Mouse (Mus musculus) liver, embryonic 11.5 days (tissue): Measurements from ENCODE around the gene St6galnac3. TPM values are rescaled to one million over a fixed set of nuclear protein-coding genes. Genes with fewer than 3 reads are reported as not detected.
A peak's percentile ranks its signal among the peaks of the same experiment; 100 is the strongest.

ENCODE experiments used
- ATAC-seq: fragments of 200-750 bp; cut with Nextera tagmentation; replicated peaks from 2 replicates; pipeline ENCODE4 v1.8.0; 2017; ENCODE audit warnings: moderate number of reproducible peaks, mild to moderate bottlenecking, moderate TSS enrichment, moderate library complexity; ENCODE audit not compliant: low FRiP score
- DNase-seq: peaks from one replicate; pipeline ENCODE4 v3.0.0-alpha.2; 2017; ENCODE audit warnings: low spot score
- H3K27ac ChIP-seq: fragments of 300-500 bp; sonication (generic); 2 replicates; pipeline ENCODE4 v1.5.1; 2014; ENCODE audit warnings: mild to moderate bottlenecking, low read depth, low read length, control low read depth
- H3K27me3 ChIP-seq: fragments of 300-500 bp; sonication (generic); replicated peaks from 2 replicates; pipeline ENCODE4 v1.6.1; 2014; ENCODE audit warnings: low read length, mixed read lengths; ENCODE audit not compliant: control insufficient read depth, insufficient read depth
- H3K36me3 ChIP-seq: fragments of 300-500 bp; sonication (generic); 2 replicates; pipeline ENCODE4 v1.6.1; 2014; ENCODE audit warnings: mild to moderate bottlenecking, low read length, moderate library complexity, mixed read lengths; ENCODE audit not compliant: control insufficient read depth, insufficient read depth
- H3K4me1 ChIP-seq: fragments of 300-500 bp; sonication (generic); replicated peaks from 2 replicates; pipeline ENCODE4 v1.6.1; 2014; ENCODE audit warnings: low read length, mixed read lengths; ENCODE audit not compliant: control insufficient read depth, insufficient read depth
- H3K4me2 ChIP-seq: fragments of 300-500 bp; sonication (generic); 2 replicates; pipeline ENCODE4 v1.6.1; 2014; ENCODE audit warnings: mild to moderate bottlenecking, control low read depth, moderate library complexity
- H3K4me3 ChIP-seq: fragments of 300-500 bp; sonication (generic); 2 replicates; pipeline ENCODE4 v1.5.1; 2014; ENCODE audit warnings: low read depth, low read length, control low read depth
- H3K9ac ChIP-seq: fragments of 300-500 bp; sonication (generic); 2 replicates; pipeline ENCODE4 v1.6.1; 2014; ENCODE audit warnings: low read depth, low read length, control low read depth
- H3K9me3 ChIP-seq: fragments of 300-500 bp; sonication (generic); 2 replicates; pipeline ENCODE4 v1.6.1; 2016; ENCODE audit warnings: low read length, inconsistent platforms, mixed read lengths; ENCODE audit not compliant: control insufficient read depth
- WGBS: fragments of 180-500 bp; shearing (Covaris S2); extraction: QIAGEN DNeasy Blood & Tissue Kit; methylation state at CpG from one replicate; pipeline ENCODE4 v1.1.7; 2014; 5-methylcytosine and 5-hydroxymethylcytosine counted together
- polyA plus RNA-seq: library from polyadenylated mRNA; unstranded; fragments of >200 nt; fragmentation: Nextera tagmentation; extraction: Ambion mirVana; gene quantifications from 2 replicates; pipeline ENCODE4 v1.2.1, GENCODE M21; 2014

Gene St6galnac3
- polyA plus RNA-seq, 1 experiment from 2014 or later, result 27.2 TPM

GRCm38 (mm10) chr3:153728577-153728976 lies 3.6 kb upstream of the St6galnac3 start:
- 0 out of 2 replicates have a peak, but pooled peaks cover 2% of the 10 kb centered on the region for H3K27me3 ChIP-seq
- no peaks in the 10 kb centered on the region for H3K9me3 ChIP-seq
- no peak for DNase-seq
- no peak overlapping the region for H3K27ac ChIP-seq
- H3K4me1 ChIP-seq, result peaks cover 15% of the 10 kb centered on the region
- ATAC-seq, result no peak
- no peak overlapping the region for H3K4me2 ChIP-seq
- no peak overlapping the region for H3K9ac ChIP-seq
- no peak overlapping the region for H3K4me3 ChIP-seq
- no peaks in the 10 kb centered on the region for H3K36me3 ChIP-seq

GRCm38 (mm10) chr3:153723467-153724079 lies 1.4 kb downstream of the St6galnac3 start:
- Histone ChIP-seq H3K9ac (peak overlapping the region; percentile 83), H3K27me3 (0 out of 2 replicates have a peak, but pooled peaks cover 2% of the 10 kb centered on the region), H3K4me3 (peak overlapping the region; percentile 84), H3K4me1 (peaks cover 45% of the 10 kb centered on the region), H3K9me3 (no peaks in the 10 kb centered on the region), H3K4me2 (peak overlapping the region; percentile 90), H3K27ac (no peak overlapping the region), H3K36me3 (no peaks in the 10 kb centered on the region)
- 64% methylated on average over 9 of the region's 9 CpGs for WGBS
- ATAC-seq (no peak), DNase-seq (no peak)

GRCm38 (mm10) chr3:153721525-153721924 lies 3.4 kb downstream of the St6galnac3 start:
- no peak for DNase-seq
- Histone ChIP-seq H3K4me3 (no peak overlapping the region), H3K4me2 (peak overlapping the region; percentile 90), H3K27me3 (0 out of 2 replicates have a peak, but pooled peaks cover 2% of the 10 kb centered on the region), H3K4me1 (peaks cover 62% of the 10 kb centered on the region), H3K9ac (no peak overlapping the region; the same call in 1 of the 2 replicates), H3K9me3 (no peaks in the 10 kb centered on the region), H3K36me3 (no peaks in the 10 kb centered on the region), H3K27ac (peak overlapping the region; percentile 0; the same call in 1 of the 2 replicates)
- 50% methylated on average over 16 of the region's 16 CpGs for WGBS
- ATAC-seq, result no peak

- H3K4me1 ChIP-seq, result peaks cover 64% of the 10 kb centered on the region
- DNase-seq (no peak), ATAC-seq (no peak)
- peak overlapping the region; percentile 0; the same call in 1 of the 2 replicates for H3K27ac ChIP-seq
- no peaks in the 10 kb centered on the region for H3K36me3 ChIP-seq
- no peaks in the 10 kb centered on the region for H3K27me3 ChIP-seq
- H3K9me3 ChIP-seq, result no peaks in the 10 kb centered on the region
- H3K9ac ChIP-seq, result no peak overlapping the region; the same call in 1 of the 2 replicates
- 37% methylated on average over 4 of the region's 4 CpGs for WGBS
- peak overlapping the region; percentile 90 for H3K4me2 ChIP-seq
- H3K4me3 ChIP-seq, result no peak overlapping the region
Measured at GRCm38 (mm10) chr3:153720922-153721321, 4.1 kb downstream of the St6galnac3 start.

GRCm38 (mm10) chr3:153720296-153720695 lies 4.7 kb downstream of the St6galnac3 start:
- DNase-seq (no peak), ATAC-seq (no peak)
- Histone ChIP-seq H3K9me3 (no peaks in the 10 kb centered on the region), H3K4me3 (no peak overlapping the region), H3K36me3 (no peaks in the 10 kb centered on the region; the same call in 1 of the 2 replicates), H3K27ac (peak overlapping the region; percentile 62; the same call in 1 of the 2 replicates), H3K27me3 (no peaks in the 10 kb centered on the region), H3K4me1 (peaks cover 67% of the 10 kb centered on the region), H3K4me2 (peak overlapping the region; percentile 90), H3K9ac (peak overlapping the region; percentile 20; the same call in 1 of the 2 replicates)
- 29% methylated on average over 3 of the region's 3 CpGs for WGBS

GRCm38 (mm10) chr3:153719256-153719970 lies 5.6 kb downstream of the St6galnac3 start:
- WGBS, result 59% methylated on average over 9 of the region's 9 CpGs
- no peaks in the 10 kb centered on the region for H3K9me3 ChIP-seq
- peaks cover 69% of the 10 kb centered on the region for H3K4me1 ChIP-seq
- H3K4me2 ChIP-seq, result peak overlapping the region; percentile 90
- peak overlapping the region; percentile 12; the same call in 1 of the 2 replicates for H3K9ac ChIP-seq
- peak overlapping the region; percentile 62; the same call in 1 of the 2 replicates for H3K27ac ChIP-seq
- no peaks in the 10 kb centered on the region; the same call in 1 of the 2 replicates for H3K36me3 ChIP-seq
- H3K4me3 ChIP-seq, result no peak overlapping the region
- ATAC-seq, result peak; percentile 42
- H3K27me3 ChIP-seq, result no peaks in the 10 kb centered on the region
- DNase-seq, result no peak

GRCm38 (mm10) chr3:153718724-153719123 lies 6.2 kb downstream of the St6galnac3 start:
- H3K4me2 ChIP-seq, result peak overlapping the region; percentile 90
- H3K36me3 ChIP-seq, result peaks cover 2% of the 10 kb centered on the region
- peaks cover 4% of the 10 kb centered on the region; the same call in 1 of the 2 replicates for H3K9me3 ChIP-seq
- no peak overlapping the region for H3K4me3 ChIP-seq
- ATAC-seq (no peak), DNase-seq (no peak)
- H3K4me1 ChIP-seq, result peaks cover 65% of the 10 kb centered on the region
- 50% methylated on average over 8 of the region's 8 CpGs for WGBS
- H3K27ac ChIP-seq, result 0 out of 2 replicates have a peak overlapping the region, but pooled peaks have one; percentile 4
- H3K9ac ChIP-seq, result peak overlapping the region; percentile 12; the same call in 1 of the 2 replicates
- no peaks in the 10 kb centered on the region for H3K27me3 ChIP-seq

GRCm38 (mm10) chr3:153717742-153718141 lies 7.2 kb downstream of the St6galnac3 start:
- H3K36me3 ChIP-seq, result peaks cover 2% of the 10 kb centered on the region
- WGBS, result 42% methylated on average over 7 of the region's 7 CpGs
- peak overlapping the region; percentile 28; the same call in 1 of the 2 replicates for H3K27ac ChIP-seq
- no peak for DNase-seq
- H3K4me3 ChIP-seq, result no peak overlapping the region
- no peak overlapping the region for H3K9ac ChIP-seq
- no peaks in the 10 kb centered on the region for H3K27me3 ChIP-seq
- H3K4me1 ChIP-seq, result peaks cover 57% of the 10 kb centered on the region
- H3K4me2 ChIP-seq, result peak overlapping the region; percentile 2; the same call in 1 of the 2 replicates
- ATAC-seq, result no peak
- H3K9me3 ChIP-seq, result peaks cover 5% of the 10 kb centered on the region; the same call in 1 of the 2 replicates
